Mouse (Mus musculus) monocyte, adult 5-6 weeks (primary cell): ENCODE measurements around the gene Nprl3. TPM values are rescaled to one million over a fixed set of nuclear protein-coding genes. Genes with fewer than 3 reads are reported as not detected.
A peak's percentile ranks its signal among the peaks of the same experiment; 100 is the strongest.

Experiments used
- ATAC-seq: fragments of 153-309, 156-312 bp; replicated peaks from 2 replicates; pipeline ENCODE4 v1.8.0; 2017; ENCODE audit warnings: mild to moderate bottlenecking; ENCODE audit not compliant: low TSS enrichment, insufficient number of reproducible peaks, severe bottlenecking, poor library complexity, low FRiP score
- total RNA-seq: library from RNA; stranded (forward); fragments of 200-1000, 200-491, 200-594 nt; gene quantifications from 3 replicates; pipeline ENCODE4 v1.2.3, GENCODE M21; 2017

Nprl3 gene
- total RNA-seq, 1 experiment from 2014 or later: 23.5 TPM

GRCm38 (mm10) chr11:32188881-32189280 lies 78.6 kb downstream of the Nprl3 start:
- ATAC-seq: no peak

DNA sequence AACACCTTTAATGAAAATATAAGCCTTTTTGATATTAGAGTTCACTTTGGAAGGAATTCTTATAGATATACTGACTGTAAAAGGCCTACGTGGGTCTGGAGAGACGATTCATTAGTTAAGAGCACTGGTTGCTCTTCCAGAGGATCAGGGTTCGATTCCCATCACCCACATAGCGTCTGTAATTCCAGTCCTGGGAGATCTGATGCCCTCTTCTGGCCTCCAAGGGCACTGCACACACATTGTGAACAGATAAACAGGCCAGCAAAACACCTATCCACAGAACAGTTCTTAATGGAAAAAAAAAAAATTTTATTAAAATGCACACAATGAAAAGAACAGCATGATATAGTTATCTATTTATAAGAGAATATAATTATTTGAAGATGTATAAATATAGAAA lies 80.3 kb downstream of the Nprl3 start:
- ATAC-seq: no peak

DNA sequence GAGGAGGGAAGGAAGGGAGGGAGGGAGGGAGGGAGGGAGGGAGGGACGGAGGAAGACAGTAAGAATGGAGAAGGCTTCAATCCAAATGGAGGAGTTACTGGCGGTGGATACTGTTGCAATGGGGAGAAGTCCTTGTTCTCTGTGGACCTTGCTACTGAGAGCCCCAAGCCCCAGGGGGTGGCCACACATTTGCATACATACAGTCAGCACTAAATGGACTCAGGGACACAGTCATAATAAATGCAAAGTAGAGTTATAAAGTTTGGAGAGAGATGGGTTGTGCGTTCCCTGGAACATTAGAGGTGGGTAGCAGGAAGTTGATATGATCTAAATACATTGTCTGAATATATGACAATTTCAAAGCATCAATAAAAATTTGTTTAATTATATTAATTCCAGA lies 81.5 kb downstream of the Nprl3 start:
- no peak for ATAC-seq

GRCm38 (mm10) chr11:32184469-32184868 lies 83.0 kb downstream of the Nprl3 start:
- no peak for ATAC-seq

- ATAC-seq: 0 out of 2 replicates have a peak, but pooled peaks have one; percentile 68
Measured at GRCm38 (mm10) chr11:32181973-32182868, 85.3 kb downstream of the Nprl3 start.

GRCm38 (mm10) chr11:32181246-32181645 lies 86.3 kb downstream of the Nprl3 start:
- no peak for ATAC-seq

DNA sequence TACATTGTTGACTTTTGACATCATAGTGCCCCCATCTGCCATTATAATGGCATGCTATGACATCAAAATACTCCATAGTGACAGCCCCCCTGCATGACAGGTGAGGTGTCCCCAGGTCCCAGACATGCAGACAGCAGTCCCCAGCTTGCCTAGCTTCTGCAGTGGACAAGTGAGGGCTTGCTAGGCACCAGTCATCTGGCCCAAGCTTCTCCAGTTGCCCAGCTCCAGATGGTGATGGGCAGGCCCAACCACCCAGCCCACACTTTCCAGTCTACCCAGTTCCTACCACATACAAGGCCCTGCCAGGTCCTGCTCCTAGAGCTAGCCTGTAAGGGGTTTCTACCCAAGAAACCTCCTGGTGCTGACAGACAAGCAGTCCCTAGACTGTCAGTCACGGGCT lies 89.0 kb downstream of the Nprl3 start:
- ATAC-seq: no peak

Other genes starting within 250 kb of the Nprl3 start
- 0.11 to 4.6 TPM (median 3.1 TPM) in 3 replicates for gene Il9r, start 67.4 kb downstream of the Nprl3 start, total RNA-seq
- gene Snrnp25, start 62.3 kb downstream of the Nprl3 start, total RNA-seq: 17.2 to 21.3 TPM (median 19.0 TPM) in 3 replicates
- gene Rhbdf1, start 45.4 kb downstream of the Nprl3 start, total RNA-seq: 0.48 to 2.3 TPM (median 1.9 TPM) in 3 replicates
- gene Mpg, start 41.2 kb downstream of the Nprl3 start, total RNA-seq: 6.3 to 14.3 TPM (median 9.1 TPM) in 3 replicates
- not detected in 3 replicates for gene Hba-x, start 8.7 kb upstream of the Nprl3 start, total RNA-seq
- gene Hba-a1, start 15.8 kb upstream of the Nprl3 start, total RNA-seq: 197 to 2,631 TPM (median 2,328 TPM) in 3 replicates
- gene Hbq1b, start 19.3 kb upstream of the Nprl3 start, total RNA-seq: 6.8 TPM in 1 of 3 replicates, not detected in the others
- gene Hba-a2, start 28.8 kb upstream of the Nprl3 start, total RNA-seq: 1,478 to 24,418 TPM (median 22,273 TPM) in 3 replicates
- gene Hbq1a, start 32.4 kb upstream of the Nprl3 start, total RNA-seq: not detected in 3 replicates
- gene Sh3pxd2b, start 80.1 kb upstream of the Nprl3 start, total RNA-seq: 0.49 TPM in 1 of 3 replicates, not detected in the others
- 1.4 to 4.3 TPM (median 2.6 TPM) in 3 replicates for gene Ubtd2, start 187.7 kb upstream of the Nprl3 start, total RNA-seq